Mouse (Mus musculus): ENCODE data around the gene Sub1. TPM values are rescaled to one million over a fixed set of nuclear protein-coding genes. Genes with fewer than 3 reads are reported as not detected.
A peak's percentile ranks its signal among the peaks of the same experiment; 100 is the strongest.

Sub1 gene
- polyA plus RNA-seq, 2 experiments = 104 to 301 TPM

- no peak overlapping the region for H3K4me3 ChIP-seq (ENCODE audit: insufficient read depth in 1 of 2, low read depth in 2 of 2, low read length in 2 of 2)
- H3K9me3 ChIP-seq (ENCODE audit: control insufficient read depth, low read length) = no peaks in the 10 kb centered on the region
- DNase-seq (ENCODE audit: low read depth in 3 of 3, low spot score in 3 of 3) (no peak), ATAC-seq (ENCODE audit: insufficient read depth) (no peak; the same call in 1 of the 2 replicates)
- no peaks in the 10 kb centered on the region for H3K27me3 ChIP-seq (ENCODE audit: control insufficient read depth, insufficient read depth, low read length)
- H3K27ac ChIP-seq = no peak overlapping the region
- no peak overlapping the region for H3K9ac ChIP-seq (replicated peaks)
- no peak for TF ChIP-seq EP300 (IDR thresholded peaks at IDR 0.05; ENCODE audit: low read depth)
- peak; percentile 52 for TF ChIP-seq CTCF (IDR thresholded peaks at IDR 0.05; ENCODE audit: low read depth)
- WGBS (ENCODE audit: insufficient replicate concordance) = 24% methylated on average over 7 of the region's 7 CpGs
- peaks cover 0 to 7% of the 10 kb centered on the region in 2 experiments; a peak in 1 of 4 replicates for H3K4me1 ChIP-seq (replicated peaks; ENCODE audit: control insufficient read depth in 2 of 2, insufficient read depth in 2 of 2, low read length in 1 of 2)
- H3K36me3 ChIP-seq (replicated peaks; ENCODE audit: control insufficient read depth, insufficient read depth, low read depth) = no peaks in the 10 kb centered on the region
- no peak overlapping the region for H3K4me2 ChIP-seq (ENCODE audit: low read depth)
Measured at GRCm38 (mm10) chr15:12037217-12037616, 40.4 kb upstream of the Sub1 start.

- Histone ChIP-seq H3K27ac (no peak overlapping the region), H3K9me3 (ENCODE audit: control insufficient read depth, low read length) (no peaks in the 10 kb centered on the region), H3K4me3 (ENCODE audit: insufficient read depth in 1 of 2, low read depth in 2 of 2, low read length in 2 of 2) (no peak overlapping the region), H3K36me3 (replicated peaks; ENCODE audit: control insufficient read depth, insufficient read depth, low read depth) (no peaks in the 10 kb centered on the region), H3K27me3 (ENCODE audit: control insufficient read depth, insufficient read depth, low read length) (no peaks in the 10 kb centered on the region), H3K4me1 (replicated peaks; ENCODE audit: control insufficient read depth in 2 of 2, insufficient read depth in 2 of 2, low read length in 1 of 2) (peaks cover 0 to 7% of the 10 kb centered on the region in 2 experiments; a peak in 1 of 4 replicates), H3K4me2 (ENCODE audit: low read depth) (no peak overlapping the region), H3K9ac (replicated peaks) (no peak overlapping the region)
- DNase-seq (ENCODE audit: low read depth in 3 of 3, low spot score in 3 of 3) (no peak), ATAC-seq (ENCODE audit: insufficient read depth) (no peak)
- 61% methylated on average over 5 of the region's 5 CpGs for WGBS (ENCODE audit: insufficient replicate concordance)
- TF ChIP-seq CTCF (IDR thresholded peaks at IDR 0.05; ENCODE audit: low read depth) = no peak
- no peak for TF ChIP-seq EP300 (IDR thresholded peaks at IDR 0.05; ENCODE audit: low read depth)
Measured at GRCm38 (mm10) chr15:12036675-12037074, 39.9 kb upstream of the Sub1 start.

GRCm38 (mm10) chr15:12034317-12034716 is 37.5 kb upstream of the Sub1 start:
- no peaks in the 10 kb centered on the region for H3K9me3 ChIP-seq (ENCODE audit: control insufficient read depth, low read length)

GRCm38 (mm10) chr15:12033155-12033554 is 36.4 kb upstream of the Sub1 start:
- no peaks in the 10 kb centered on the region for H3K9me3 ChIP-seq (ENCODE audit: control insufficient read depth, low read length)
- H3K9ac ChIP-seq (replicated peaks) = no peak overlapping the region
- TF ChIP-seq EP300 (IDR thresholded peaks at IDR 0.05; ENCODE audit: low read depth) (no peak), CTCF (IDR thresholded peaks at IDR 0.05; ENCODE audit: low read depth) (no peak)
- H3K27ac ChIP-seq = no peak overlapping the region
- DNase-seq (ENCODE audit: low read depth in 3 of 3, low spot score in 3 of 3) (no peak), ATAC-seq (ENCODE audit: insufficient read depth) (no peak)
- H3K27me3 ChIP-seq (ENCODE audit: control insufficient read depth, insufficient read depth, low read length) = no peaks in the 10 kb centered on the region
- H3K4me2 ChIP-seq (ENCODE audit: low read depth) = no peak overlapping the region
- H3K4me3 ChIP-seq (ENCODE audit: insufficient read depth in 1 of 2, low read depth in 2 of 2, low read length in 2 of 2) = no peak overlapping the region
- H3K36me3 ChIP-seq (replicated peaks; ENCODE audit: control insufficient read depth, insufficient read depth, low read depth) = no peaks in the 10 kb centered on the region
- peaks cover 0 to 4% of the 10 kb centered on the region in 2 experiments; a peak in 1 of 4 replicates for H3K4me1 ChIP-seq (replicated peaks; ENCODE audit: control insufficient read depth in 2 of 2, insufficient read depth in 2 of 2, low read length in 1 of 2)

More at GRCm38 (mm10) chr15:12034317-12034716, 37.5 kb upstream of the Sub1 start:
- Histone ChIP-seq H3K36me3 (replicated peaks; ENCODE audit: control insufficient read depth, insufficient read depth, low read depth) (no peaks in the 10 kb centered on the region), H3K9ac (replicated peaks) (no peak overlapping the region), H3K4me1 (replicated peaks; ENCODE audit: control insufficient read depth in 2 of 2, insufficient read depth in 2 of 2, low read length in 1 of 2) (peaks cover 0 to 7% of the 10 kb centered on the region in 2 experiments; a peak in 1 of 4 replicates), H3K27ac (no peak overlapping the region), H3K27me3 (ENCODE audit: control insufficient read depth, insufficient read depth, low read length) (no peaks in the 10 kb centered on the region), H3K4me2 (ENCODE audit: low read depth) (no peak overlapping the region), H3K4me3 (ENCODE audit: insufficient read depth in 1 of 2, low read depth in 2 of 2, low read length in 2 of 2) (no peak overlapping the region)
- ATAC-seq (ENCODE audit: insufficient read depth) (no peak), DNase-seq (ENCODE audit: low read depth in 3 of 3, low spot score in 3 of 3) (no peak)
- no peak for TF ChIP-seq CTCF (IDR thresholded peaks at IDR 0.05; ENCODE audit: low read depth)
- TF ChIP-seq EP300 (IDR thresholded peaks at IDR 0.05; ENCODE audit: low read depth) = no peak
- 8% methylated on average over 4 of the region's 4 CpGs for WGBS (ENCODE audit: insufficient replicate concordance)

GRCm38 (mm10) chr15:12032512-12032911 is 35.7 kb upstream of the Sub1 start:
- Histone ChIP-seq H3K4me1 (replicated peaks; ENCODE audit: control insufficient read depth in 2 of 2, insufficient read depth in 2 of 2, low read length in 1 of 2) (peaks cover 0 to 4% of the 10 kb centered on the region in 2 experiments; a peak in 1 of 4 replicates), H3K27me3 (ENCODE audit: control insufficient read depth, insufficient read depth, low read length) (no peaks in the 10 kb centered on the region), H3K27ac (no peak overlapping the region), H3K9ac (replicated peaks) (no peak overlapping the region), H3K4me3 (ENCODE audit: insufficient read depth in 1 of 2, low read depth in 2 of 2, low read length in 2 of 2) (no peak overlapping the region), H3K36me3 (replicated peaks; ENCODE audit: control insufficient read depth, insufficient read depth, low read depth) (no peaks in the 10 kb centered on the region), H3K4me2 (ENCODE audit: low read depth) (no peak overlapping the region), H3K9me3 (ENCODE audit: control insufficient read depth, low read length) (no peaks in the 10 kb centered on the region)
- DNase-seq (ENCODE audit: low read depth in 3 of 3, low spot score in 3 of 3) (no peak), ATAC-seq (ENCODE audit: insufficient read depth) (no peak)
- TF ChIP-seq CTCF (IDR thresholded peaks at IDR 0.05; ENCODE audit: low read depth) = no peak
- no peak for TF ChIP-seq EP300 (IDR thresholded peaks at IDR 0.05; ENCODE audit: low read depth)
- WGBS (ENCODE audit: insufficient replicate concordance) = 74% methylated on average over 3 of the region's 3 CpGs
